Mouse (Mus musculus) testis, adult 2 months (tissue): ENCODE data around the gene Mark2.

Experiments
- CTCF ChIP-seq: fragments of 200-500 bp; IDR thresholded peaks from 2 replicates; pipeline ENCODE4 v1.5.1; 2012; ENCODE audit warnings: low read depth, mild to moderate bottlenecking, inconsistent platforms, low read length, moderate library complexity; ENCODE audit not compliant: control insufficient read depth, insufficient read depth, insufficient replicate concordance
- POLR2A ChIP-seq: fragments of 200-500 bp; IDR thresholded peaks from 2 replicates; pipeline ENCODE4 v1.6.1; 2012; ENCODE audit warnings: low read depth, mild to moderate bottlenecking, inconsistent platforms, low read length, moderate library complexity; ENCODE audit not compliant: control insufficient read depth

DNA sequence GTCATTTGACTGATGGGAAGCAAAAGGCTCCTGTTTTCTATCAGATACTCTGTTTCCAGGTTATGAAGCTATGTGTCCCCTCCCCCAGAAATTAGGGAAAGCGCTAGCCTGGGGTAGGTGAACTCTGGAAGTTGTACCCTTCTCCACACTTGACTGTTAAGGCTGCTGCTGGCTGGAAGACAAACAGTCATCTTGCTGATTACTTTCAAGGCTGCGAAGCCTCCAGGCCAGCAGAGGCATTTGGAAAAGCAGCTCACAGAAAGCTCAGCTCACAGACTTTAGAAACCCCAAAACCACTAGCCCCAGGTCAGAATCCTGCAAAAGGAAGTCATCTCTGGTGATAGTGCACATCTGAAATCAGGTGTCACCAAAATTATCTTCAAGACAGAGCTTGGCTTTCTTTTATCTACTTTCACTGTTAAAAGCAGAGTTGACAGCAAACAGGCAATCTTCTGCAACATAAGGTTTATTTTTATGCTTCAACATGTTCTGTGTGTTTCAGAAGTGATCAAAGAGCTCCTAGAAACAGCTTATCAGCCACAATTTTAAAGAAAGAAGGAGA is 3.8 kb downstream of the Mark2 start:
- no peak for TF ChIP-seq CTCF
- TF ChIP-seq POLR2A: no peak
